Mouse (Mus musculus) bone marrow macrophage, adult 2 months (primary cell): ENCODE measurements around the gene Tgfb1i1.

Experiments used
- CTCF ChIP-seq: IDR thresholded peaks from 2 replicates; pipeline ENCODE4 v1.5.1; 2012; ENCODE audit warnings: low read depth, mild to moderate bottlenecking, low read length, moderate library complexity
- POLR2A ChIP-seq: IDR thresholded peaks from 2 replicates; pipeline ENCODE4 v1.6.1; 2012; ENCODE audit warnings: mild to moderate bottlenecking, low read depth, low read length, borderline replicate concordance

- no peak for TF ChIP-seq POLR2A
- TF ChIP-seq CTCF: no peak
Observed at GRCm38 (mm10) chr7:128243921-128244320, 2.7 kb upstream of the Tgfb1i1 start.
